Mouse (Mus musculus): ENCODE measurements around the gene A930004D18Rik. TPM values are rescaled to one million over a fixed set of nuclear protein-coding genes. Genes with fewer than 3 reads are reported as not detected.

The A930004D18Rik gene
- polyA plus RNA-seq, 1 experiment, result 1.8 TPM

DNA sequence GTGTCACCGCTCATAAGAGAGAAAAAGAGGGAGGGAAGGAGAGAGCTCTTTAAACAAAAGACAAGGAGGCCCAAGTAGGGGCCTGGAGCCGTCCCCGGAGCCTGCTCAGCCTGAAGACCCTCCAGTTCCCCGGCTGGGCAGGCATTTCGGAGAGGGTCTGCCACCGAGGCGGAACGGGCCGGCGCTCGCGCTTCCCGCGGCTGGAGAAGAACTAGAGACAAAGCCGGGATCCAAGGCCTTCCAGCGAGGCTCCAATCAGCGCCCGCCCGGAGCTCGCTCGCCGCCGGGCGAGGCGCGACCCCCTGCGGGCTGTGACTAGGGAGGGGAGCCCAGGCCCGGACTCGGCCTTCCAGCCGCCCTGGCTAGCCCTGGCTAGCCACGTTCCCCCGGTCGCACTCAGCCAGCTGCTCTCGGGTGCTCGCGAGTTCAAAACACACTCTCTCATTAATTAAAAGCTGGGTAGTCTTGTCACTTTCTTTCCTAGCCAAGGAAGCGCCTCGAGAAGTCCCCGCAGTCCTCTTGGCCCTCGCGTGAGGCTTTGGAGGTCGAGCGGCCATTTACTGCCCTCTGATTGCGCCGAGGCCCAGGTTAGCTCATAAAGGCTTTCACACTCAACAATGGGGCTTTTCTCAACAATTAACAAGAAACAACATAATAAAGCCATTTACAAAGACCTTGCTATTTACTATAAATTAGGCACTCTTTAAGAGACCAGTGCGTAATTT lies 2.2 kb upstream of the A930004D18Rik start:
- TF ChIP-seq REST (IDR thresholded peaks at IDR 0.05; ENCODE audit: insufficient read depth, insufficient read length) (no peak), MYOD1 (IDR thresholded peaks at IDR 0.05; ENCODE audit: control insufficient read depth in 1 of 3, insufficient read length in 2 of 3, low read depth in 2 of 3) (no peak), TCF3 (IDR thresholded peaks at IDR 0.05; ENCODE audit: insufficient read length, low read depth) (no peak)
- H3K4me2 ChIP-seq (ENCODE audit: low read depth), result no peak overlapping the region
- no peak overlapping the region for H3ac ChIP-seq (ENCODE audit: control insufficient read depth, insufficient read length)
- no peaks in the 10 kb centered on the region for H3K79me2 ChIP-seq (ENCODE audit: control insufficient read depth, insufficient read depth)
- no peaks in the 10 kb centered on the region for H3K36me3 ChIP-seq (ENCODE audit: control insufficient read depth, insufficient read depth)
- no peak overlapping the region for H3K4me3 ChIP-seq
- H3K27me3 ChIP-seq (ENCODE audit: control insufficient read depth, insufficient read depth, insufficient read length), result no peaks in the 10 kb centered on the region

DNA sequence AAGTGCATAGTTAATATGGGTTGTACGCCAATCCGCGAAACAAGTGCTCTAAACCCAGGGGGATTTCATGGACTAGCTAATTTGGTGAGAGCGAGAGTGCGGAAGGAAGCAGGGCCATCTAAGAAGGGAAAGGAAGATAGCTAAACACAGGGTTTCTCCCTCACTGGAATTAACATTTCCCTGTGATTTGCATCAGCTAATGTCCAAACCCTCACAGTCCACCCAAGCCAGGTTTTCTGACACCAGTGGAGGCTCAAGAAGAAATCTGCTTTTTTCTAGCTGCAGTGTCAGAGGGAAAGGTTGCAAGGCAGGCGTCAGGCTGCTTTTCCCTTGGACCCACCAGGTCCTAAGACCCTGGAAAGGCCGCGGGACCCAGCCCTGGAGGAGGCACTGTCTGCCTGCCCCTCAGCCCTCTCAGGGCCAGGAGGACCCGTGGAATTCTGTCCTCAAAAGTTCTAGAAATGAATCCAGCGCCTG lies 1.4 kb upstream of the A930004D18Rik start:
- Histone ChIP-seq H3K4me2 (ENCODE audit: low read depth) (no peak overlapping the region), H3K4me3 (no peak overlapping the region), H3ac (ENCODE audit: control insufficient read depth, insufficient read length) (no peak overlapping the region), H3K79me2 (ENCODE audit: control insufficient read depth, insufficient read depth) (no peaks in the 10 kb centered on the region), H3K27me3 (ENCODE audit: control insufficient read depth, insufficient read depth, insufficient read length) (no peaks in the 10 kb centered on the region), H3K36me3 (ENCODE audit: control insufficient read depth, insufficient read depth) (no peaks in the 10 kb centered on the region)
- TF ChIP-seq E2F4 (IDR thresholded peaks at IDR 0.05; ENCODE audit: insufficient read depth) (no peak), CEBPB (IDR thresholded peaks at IDR 0.05; ENCODE audit: insufficient read depth, poor library complexity, severe bottlenecking) (no peak), MAX (IDR thresholded peaks at IDR 0.05; ENCODE audit: low read depth) (no peak), TCF12 (IDR thresholded peaks at IDR 0.05; ENCODE audit: insufficient read depth, poor library complexity, severe bottlenecking) (no peak), TCF3 (IDR thresholded peaks at IDR 0.05; ENCODE audit: insufficient read length, low read depth) (no peak), POLR2A (IDR thresholded peaks at IDR 0.05; ENCODE audit: insufficient read length, low read depth) (no peak), MYOG (IDR thresholded peaks at IDR 0.05; ENCODE audit: control insufficient read depth in 1 of 3, insufficient read depth in 1 of 3, insufficient read length in 2 of 3, low read depth in 2 of 3) (no peak), USF1 (IDR thresholded peaks at IDR 0.05; ENCODE audit: low read depth) (no peak), MYOD1 (IDR thresholded peaks at IDR 0.05; ENCODE audit: control insufficient read depth in 1 of 3, insufficient read length in 2 of 3, low read depth in 2 of 3) (no peak), REST (IDR thresholded peaks at IDR 0.05; ENCODE audit: insufficient read depth, insufficient read length) (no peak), SRF (IDR thresholded peaks at IDR 0.05; ENCODE audit: control insufficient read depth, insufficient read length, low read depth) (no peak), POLR2AphosphoS2 (IDR thresholded peaks at IDR 0.05; ENCODE audit: insufficient read length, low read depth) (no peak)

DNA sequence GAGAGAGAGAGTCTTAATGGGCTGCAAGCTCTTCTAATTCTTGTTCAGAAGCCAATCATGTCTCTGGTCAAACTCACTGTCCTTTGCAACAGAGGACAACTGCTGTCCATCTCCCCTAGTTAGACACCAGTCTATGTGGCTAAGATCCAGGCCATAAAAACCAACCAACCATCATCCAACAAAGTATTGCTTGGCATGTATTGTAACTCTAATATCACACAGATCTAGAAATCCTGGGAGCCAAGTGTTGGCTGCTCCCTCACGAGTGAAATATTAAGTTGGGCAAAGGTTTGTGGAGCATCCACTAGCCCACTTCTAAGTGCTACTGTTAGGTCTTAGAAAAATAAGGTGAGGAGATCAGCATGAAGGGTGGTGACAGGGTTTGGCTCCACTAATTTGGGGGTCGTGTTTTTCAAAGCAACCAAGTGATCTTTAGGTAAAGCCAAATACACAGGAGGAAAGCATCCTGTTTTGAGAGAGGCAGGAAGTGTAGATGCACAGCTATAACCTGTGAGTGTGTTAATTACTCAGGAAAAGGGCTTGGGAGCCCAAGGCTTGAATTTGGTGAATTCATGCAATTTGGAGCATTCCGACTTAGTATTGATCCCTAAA lies 710 bp upstream of the A930004D18Rik start:
- H3ac ChIP-seq (ENCODE audit: control insufficient read depth, insufficient read length), result no peak overlapping the region
- no peak for TF ChIP-seq POLR2A (IDR thresholded peaks at IDR 0.05; ENCODE audit: insufficient read length, low read depth)
- TF ChIP-seq REST (IDR thresholded peaks at IDR 0.05; ENCODE audit: insufficient read depth, insufficient read length), result no peak
- no peak for TF ChIP-seq SRF (IDR thresholded peaks at IDR 0.05; ENCODE audit: control insufficient read depth, insufficient read length, low read depth)
- TF ChIP-seq E2F4 (IDR thresholded peaks at IDR 0.05; ENCODE audit: insufficient read depth), result no peak
- TF ChIP-seq USF1 (IDR thresholded peaks at IDR 0.05; ENCODE audit: low read depth), result no peak
- TF ChIP-seq TCF3 (IDR thresholded peaks at IDR 0.05; ENCODE audit: insufficient read length, low read depth), result no peak
- TF ChIP-seq MYOD1 (IDR thresholded peaks at IDR 0.05; ENCODE audit: control insufficient read depth in 1 of 3, insufficient read length in 2 of 3, low read depth in 2 of 3), result no peak
- no peak for TF ChIP-seq MYOG (IDR thresholded peaks at IDR 0.05; ENCODE audit: control insufficient read depth in 1 of 3, insufficient read depth in 1 of 3, insufficient read length in 2 of 3, low read depth in 2 of 3)
- no peak for TF ChIP-seq MAX (IDR thresholded peaks at IDR 0.05; ENCODE audit: low read depth)
- TF ChIP-seq CEBPB (IDR thresholded peaks at IDR 0.05; ENCODE audit: insufficient read depth, poor library complexity, severe bottlenecking), result no peak
- no peak for TF ChIP-seq POLR2AphosphoS2 (IDR thresholded peaks at IDR 0.05; ENCODE audit: insufficient read length, low read depth)
- no peak for TF ChIP-seq TCF12 (IDR thresholded peaks at IDR 0.05; ENCODE audit: insufficient read depth, poor library complexity, severe bottlenecking)
- H3K4me2 ChIP-seq (ENCODE audit: low read depth), result no peak overlapping the region
- no peaks in the 10 kb centered on the region for H3K27me3 ChIP-seq (ENCODE audit: control insufficient read depth, insufficient read depth, insufficient read length)
- no peaks in the 10 kb centered on the region for H3K79me2 ChIP-seq (ENCODE audit: control insufficient read depth, insufficient read depth)
- H3K4me3 ChIP-seq, result no peak overlapping the region
- H3K36me3 ChIP-seq (ENCODE audit: control insufficient read depth, insufficient read depth), result no peaks in the 10 kb centered on the region

DNA sequence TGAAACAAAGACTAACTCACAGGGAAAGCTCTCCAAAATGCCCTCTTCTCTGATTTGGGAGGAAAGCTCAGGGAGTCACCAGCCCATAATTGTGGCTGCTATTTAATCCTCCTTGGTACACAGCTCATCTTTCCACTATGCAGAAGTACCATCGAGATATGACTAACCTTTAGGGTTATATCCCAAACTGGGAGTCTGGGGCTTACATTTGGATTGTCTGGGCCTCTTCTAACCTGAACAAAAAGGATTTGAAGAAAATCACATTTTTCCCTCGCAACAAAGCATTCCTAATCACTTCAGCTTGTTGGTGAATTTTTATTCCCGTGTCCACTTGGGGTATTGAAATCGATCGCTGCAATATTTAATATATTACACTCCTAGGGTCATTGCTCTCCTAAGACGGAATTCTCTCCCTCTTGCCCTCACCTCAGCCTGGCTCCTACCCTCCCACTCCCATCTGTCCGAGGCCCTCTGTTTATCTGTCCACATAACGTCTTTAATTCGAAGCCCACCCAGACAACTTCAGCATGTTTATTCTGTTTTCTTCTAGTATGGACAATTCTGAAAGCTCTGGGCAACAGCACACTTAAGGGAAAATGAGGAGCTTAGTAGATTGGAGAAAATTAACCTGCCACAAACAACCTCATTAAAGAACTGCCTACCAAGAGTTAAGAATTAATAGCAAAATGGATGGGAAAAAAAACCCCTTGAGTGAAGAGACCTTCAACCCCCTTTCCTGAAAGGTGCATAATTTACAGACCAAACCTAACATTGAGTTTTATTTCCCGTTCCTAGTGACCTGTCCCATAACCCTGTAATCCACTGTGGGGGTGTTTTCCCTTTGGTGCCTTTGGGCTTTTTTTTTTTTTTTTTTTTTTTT lies 2.9 kb downstream of the A930004D18Rik start:
- Histone ChIP-seq H3K36me3 (ENCODE audit: control insufficient read depth, insufficient read depth) (no peaks in the 10 kb centered on the region), H3K79me2 (ENCODE audit: control insufficient read depth, insufficient read depth) (no peaks in the 10 kb centered on the region), H3ac (ENCODE audit: control insufficient read depth, insufficient read length) (no peak overlapping the region), H3K4me2 (ENCODE audit: low read depth) (no peak overlapping the region), H3K4me3 (no peak overlapping the region), H3K27me3 (ENCODE audit: control insufficient read depth, insufficient read depth, insufficient read length) (no peaks in the 10 kb centered on the region)
- TF ChIP-seq SRF (IDR thresholded peaks at IDR 0.05; ENCODE audit: control insufficient read depth, insufficient read length, low read depth) (no peak), TCF3 (IDR thresholded peaks at IDR 0.05; ENCODE audit: insufficient read length, low read depth) (no peak), POLR2A (IDR thresholded peaks at IDR 0.05; ENCODE audit: insufficient read length, low read depth) (no peak), MYOG (IDR thresholded peaks at IDR 0.05; ENCODE audit: control insufficient read depth in 1 of 3, insufficient read depth in 1 of 3, insufficient read length in 2 of 3, low read depth in 2 of 3) (no peak), CEBPB (IDR thresholded peaks at IDR 0.05; ENCODE audit: insufficient read depth, poor library complexity, severe bottlenecking) (no peak), USF1 (IDR thresholded peaks at IDR 0.05; ENCODE audit: low read depth) (no peak), E2F4 (IDR thresholded peaks at IDR 0.05; ENCODE audit: insufficient read depth) (no peak), TCF12 (IDR thresholded peaks at IDR 0.05; ENCODE audit: insufficient read depth, poor library complexity, severe bottlenecking) (no peak), MAX (IDR thresholded peaks at IDR 0.05; ENCODE audit: low read depth) (no peak)
